Mouse (Mus musculus): ENCODE data around the gene Tmem41a.

DNA sequence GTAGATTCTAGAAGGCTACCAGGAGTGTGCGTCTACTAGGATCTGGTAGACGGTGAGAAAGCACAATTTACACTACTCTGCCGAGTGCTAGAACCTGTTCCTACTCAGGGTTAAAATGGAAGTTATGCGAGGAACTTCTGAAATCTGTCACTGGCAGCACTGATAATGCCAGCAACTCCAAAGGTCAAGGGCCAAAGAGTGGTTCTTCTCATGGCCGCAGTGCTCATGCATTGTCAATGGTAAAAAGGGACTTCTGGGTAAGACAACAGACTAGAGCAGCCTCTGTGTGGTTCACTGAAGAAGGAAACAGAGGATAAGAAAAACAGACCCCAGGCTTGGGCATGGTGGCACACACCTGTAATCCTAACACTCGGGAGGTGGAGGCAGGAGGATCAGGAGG lies 23.2 kb upstream of the Tmem41a start:
- no peak for TF ChIP-seq CTCF (conservative IDR thresholded peaks at IDR 0.05; ENCODE audit: insufficient read depth, insufficient read length, low read depth, low read length)
- no peak for TF ChIP-seq POLR2A (IDR thresholded peaks at IDR 0.05; ENCODE audit: low read depth, low read length)

All from kidney, adult 2 months (tissue).